Mouse (Mus musculus): Measurements from ENCODE around the gene Gucy1b2. TPM values are rescaled to one million over a fixed set of nuclear protein-coding genes. Genes with fewer than 3 reads are reported as not detected.

Gucy1b2 gene
- polyA plus RNA-seq, 1 experiment, result 0.08 TPM

- H3K36me3 ChIP-seq (ENCODE audit: control insufficient read depth, insufficient read depth, low read length), result no peaks in the 10 kb centered on the region; the same call in 1 of the 2 replicates
- DNase-seq, result no peak
- no peaks in the 10 kb centered on the region for H3K4me1 ChIP-seq (replicated peaks; ENCODE audit: control insufficient read depth, insufficient read depth, low read length)
- no peak for TF ChIP-seq CTCF (IDR thresholded peaks at IDR 0.05; ENCODE audit: borderline replicate concordance, control insufficient read depth, extremely low read depth, insufficient read depth, low read length, poor library complexity)
- TF ChIP-seq POLR2A (IDR thresholded peaks at IDR 0.05; ENCODE audit: control insufficient read depth, extremely low read depth, insufficient read depth, low read length, poor library complexity), result no peak
- no peak overlapping the region for H3K27ac ChIP-seq (ENCODE audit: control insufficient read depth, insufficient read depth, low read length)
- H3K4me3 ChIP-seq (ENCODE audit: control insufficient read depth, insufficient read depth, low read length), result no peak overlapping the region
- H3K27me3 ChIP-seq (ENCODE audit: control insufficient read depth, insufficient read depth, low read length), result no peaks in the 10 kb centered on the region
- WGBS, result 98% methylated on average over 2 of the region's 2 CpGs
These were observed 92.3 kb downstream of the Gucy1b2 start for GRCm38 (mm10) chr14:62363774-62364173.

- Histone ChIP-seq H3K36me3 (ENCODE audit: control insufficient read depth, insufficient read depth, low read length) (no peaks in the 10 kb centered on the region; the same call in 1 of the 2 replicates), H3K4me1 (replicated peaks; ENCODE audit: control insufficient read depth, insufficient read depth, low read length) (no peaks in the 10 kb centered on the region), H3K27me3 (ENCODE audit: control insufficient read depth, insufficient read depth, low read length) (no peaks in the 10 kb centered on the region), H3K27ac (ENCODE audit: control insufficient read depth, insufficient read depth, low read length) (no peak overlapping the region), H3K4me3 (ENCODE audit: control insufficient read depth, insufficient read depth, low read length) (no peak overlapping the region)
- no peak for TF ChIP-seq POLR2A (IDR thresholded peaks at IDR 0.05; ENCODE audit: control insufficient read depth, extremely low read depth, insufficient read depth, low read length, poor library complexity)
- TF ChIP-seq CTCF (IDR thresholded peaks at IDR 0.05; ENCODE audit: borderline replicate concordance, control insufficient read depth, extremely low read depth, insufficient read depth, low read length, poor library complexity), result no peak
- no peak for DNase-seq
- 80% methylated on average over 8 of the region's 8 CpGs for WGBS
These were observed 94.7 kb downstream of the Gucy1b2 start for GRCm38 (mm10) chr14:62361263-62361980.

GRCm38 (mm10) chr14:62355201-62355600 is 100.9 kb downstream of the Gucy1b2 start:
- Histone ChIP-seq H3K4me1 (replicated peaks; ENCODE audit: control insufficient read depth, insufficient read depth, low read length) (no peaks in the 10 kb centered on the region), H3K27ac (ENCODE audit: control insufficient read depth, insufficient read depth, low read length) (no peak overlapping the region), H3K4me3 (ENCODE audit: control insufficient read depth, insufficient read depth, low read length) (no peak overlapping the region), H3K27me3 (ENCODE audit: control insufficient read depth, insufficient read depth, low read length) (no peaks in the 10 kb centered on the region), H3K36me3 (ENCODE audit: control insufficient read depth, insufficient read depth, low read length) (peaks cover 8% of the 10 kb centered on the region)
- 94% methylated on average over 7 of the region's 7 CpGs for WGBS
- TF ChIP-seq POLR2A (IDR thresholded peaks at IDR 0.05; ENCODE audit: control insufficient read depth, extremely low read depth, insufficient read depth, low read length, poor library complexity) (no peak), CTCF (IDR thresholded peaks at IDR 0.05; ENCODE audit: borderline replicate concordance, control insufficient read depth, extremely low read depth, insufficient read depth, low read length, poor library complexity) (no peak)
- no peak for DNase-seq

- H3K36me3 ChIP-seq (ENCODE audit: control insufficient read depth, insufficient read depth, low read length), result peaks cover 8% of the 10 kb centered on the region
- 94% methylated on average over 5 of the region's 5 CpGs for WGBS
- TF ChIP-seq CTCF (IDR thresholded peaks at IDR 0.05; ENCODE audit: borderline replicate concordance, control insufficient read depth, extremely low read depth, insufficient read depth, low read length, poor library complexity), result no peak
- TF ChIP-seq POLR2A (IDR thresholded peaks at IDR 0.05; ENCODE audit: control insufficient read depth, extremely low read depth, insufficient read depth, low read length, poor library complexity), result no peak
- DNase-seq, result no peak
- no peak overlapping the region for H3K27ac ChIP-seq (ENCODE audit: control insufficient read depth, insufficient read depth, low read length)
- no peak overlapping the region for H3K4me3 ChIP-seq (ENCODE audit: control insufficient read depth, insufficient read depth, low read length)
- H3K27me3 ChIP-seq (ENCODE audit: control insufficient read depth, insufficient read depth, low read length), result no peaks in the 10 kb centered on the region
- H3K4me1 ChIP-seq (replicated peaks; ENCODE audit: control insufficient read depth, insufficient read depth, low read length), result no peaks in the 10 kb centered on the region
These were observed 102.3 kb downstream of the Gucy1b2 start for GRCm38 (mm10) chr14:62353793-62354192.

- no peaks in the 10 kb centered on the region for H3K27me3 ChIP-seq (ENCODE audit: control insufficient read depth, insufficient read depth, low read length)
- no peak overlapping the region for H3K4me3 ChIP-seq (ENCODE audit: control insufficient read depth, insufficient read depth, low read length)
- H3K27ac ChIP-seq (ENCODE audit: control insufficient read depth, insufficient read depth, low read length), result no peak overlapping the region
- TF ChIP-seq POLR2A (IDR thresholded peaks at IDR 0.05; ENCODE audit: control insufficient read depth, extremely low read depth, insufficient read depth, low read length, poor library complexity) (no peak), CTCF (IDR thresholded peaks at IDR 0.05; ENCODE audit: borderline replicate concordance, control insufficient read depth, extremely low read depth, insufficient read depth, low read length, poor library complexity) (no peak)
- H3K4me1 ChIP-seq (replicated peaks; ENCODE audit: control insufficient read depth, insufficient read depth, low read length), result no peaks in the 10 kb centered on the region
- WGBS, result 74% methylated on average over 9 of the region's 9 CpGs
- no peak for DNase-seq
- H3K36me3 ChIP-seq (ENCODE audit: control insufficient read depth, insufficient read depth, low read length), result peaks cover 8% of the 10 kb centered on the region
These were observed 102.7 kb downstream of the Gucy1b2 start for GRCm38 (mm10) chr14:62353372-62353771.

GRCm38 (mm10) chr14:62350890-62351289 is 105.2 kb downstream of the Gucy1b2 start:
- peaks cover 8% of the 10 kb centered on the region for H3K36me3 ChIP-seq (ENCODE audit: control insufficient read depth, insufficient read depth, low read length)
- no peaks in the 10 kb centered on the region for H3K27me3 ChIP-seq (ENCODE audit: control insufficient read depth, insufficient read depth, low read length)
- 0 out of 2 replicates have a peak, but pooled peaks cover 2% of the 10 kb centered on the region for H3K4me1 ChIP-seq (replicated peaks; ENCODE audit: control insufficient read depth, insufficient read depth, low read length)
- TF ChIP-seq POLR2A (IDR thresholded peaks at IDR 0.05; ENCODE audit: control insufficient read depth, extremely low read depth, insufficient read depth, low read length, poor library complexity), result no peak
- TF ChIP-seq CTCF (IDR thresholded peaks at IDR 0.05; ENCODE audit: borderline replicate concordance, control insufficient read depth, extremely low read depth, insufficient read depth, low read length, poor library complexity), result no peak
- H3K4me3 ChIP-seq (ENCODE audit: control insufficient read depth, insufficient read depth, low read length), result no peak overlapping the region
- H3K27ac ChIP-seq (ENCODE audit: control insufficient read depth, insufficient read depth, low read length), result no peak overlapping the region
- DNase-seq, result no peak
- 99% methylated on average over 3 of the region's 3 CpGs for WGBS
